Mouse (Mus musculus) stomach, postnatal 0 days (tissue): ENCODE results near the gene Rhog. TPM values are rescaled to one million over a fixed set of nuclear protein-coding genes. Genes with fewer than 3 reads are reported as not detected.

Source experiments
- ATAC-seq: fragments of 200-750 bp; cut with Nextera tagmentation; 2 replicates; pipeline ENCODE4 v1.8.0; 2017; ENCODE audit not compliant: low FRiP score, low TSS enrichment
- DNase-seq: peaks from one replicate; pipeline ENCODE4 v3.0.0-alpha.2; 2016; ENCODE audit warnings: low spot score
- H3K27ac ChIP-seq: fragments of 300-500 bp; sonication (generic); replicated peaks from 2 replicates; pipeline ENCODE4 v1.5.1; 2014; ENCODE audit warnings: mild to moderate bottlenecking, control low read depth
- H3K27me3 ChIP-seq: fragments of 300-500 bp; sonication (generic); 2 replicates; pipeline ENCODE4 v1.6.1; 2014; ENCODE audit warnings: low read length; ENCODE audit not compliant: control insufficient read depth, insufficient read depth
- H3K36me3 ChIP-seq: fragments of 300-500 bp; sonication (generic); 2 replicates; pipeline ENCODE4 v1.6.1; 2014; ENCODE audit warnings: low read length, mixed read lengths; ENCODE audit not compliant: control insufficient read depth, insufficient read depth
- H3K4me1 ChIP-seq: fragments of 300-500 bp; sonication (generic); replicated peaks from 2 replicates; pipeline ENCODE4 v1.6.1; 2014; ENCODE audit warnings: antibody characterized with exemption; ENCODE audit not compliant: control insufficient read depth, insufficient read depth
- H3K4me2 ChIP-seq: fragments of 300-500 bp; sonication (generic); replicated peaks from 2 replicates; pipeline ENCODE4 v1.6.1; 2014; ENCODE audit warnings: low read depth, mild to moderate bottlenecking, control low read depth, moderate library complexity
- H3K4me3 ChIP-seq: fragments of 300-500 bp; sonication (generic); 2 replicates; pipeline ENCODE4 v1.5.1; 2014; ENCODE audit warnings: low read depth, low read length, control low read depth
- H3K9ac ChIP-seq: fragments of 300-500 bp; sonication (generic); 2 replicates; pipeline ENCODE4 v1.6.1; 2014; ENCODE audit warnings: mild to moderate bottlenecking, low read length, control low read depth, mixed read lengths
- H3K9me3 ChIP-seq: fragments of 300-500 bp; sonication (generic); 2 replicates; pipeline ENCODE4 v1.6.1; 2016; ENCODE audit warnings: low read length; ENCODE audit not compliant: control insufficient read depth
- CTCF ChIP-seq: IDR thresholded peaks from 2 replicates; pipeline ENCODE4 v1.5.1; 2016; ENCODE audit warnings: antibody characterized with exemption, low read depth, mild to moderate bottlenecking, moderate library complexity
- EP300 ChIP-seq: optimal IDR thresholded peaks from 2 replicates; pipeline ENCODE3; 2016; ENCODE audit warnings: antibody characterized with exemption
- WGBS: fragments of 180-500 bp; shearing (Covaris S2); extraction: QIAGEN DNeasy Blood & Tissue Kit; methylation state at CpG from one replicate; pipeline ENCODE4 v1.1.7; 2014; 5-methylcytosine and 5-hydroxymethylcytosine counted together
- polyA plus RNA-seq: library from polyadenylated mRNA; unstranded; fragments of >200 nt; fragmentation: Nextera tagmentation; extraction: Ambion mirVana; gene quantifications from 2 replicates; pipeline ENCODE4 v1.2.1, GENCODE M21; 2015

The Rhog gene
- polyA plus RNA-seq, 1 experiment from 2014 or later = 53.1 TPM

GRCm38 (mm10) chr7:102244782-102245535 is 10.9 kb downstream of the Rhog start:
- Histone ChIP-seq H3K9me3 (no peaks in the 10 kb centered on the region), H3K36me3 (peaks cover 5% of the 10 kb centered on the region; the same call in 1 of the 2 replicates), H3K4me1 (peaks cover 20% of the 10 kb centered on the region), H3K27me3 (no peaks in the 10 kb centered on the region), H3K4me3 (no peak overlapping the region), H3K27ac (peak overlapping the region; percentile 73), H3K9ac (peak overlapping the region; percentile 18), H3K4me2 (no peak overlapping the region)
- no peak for TF ChIP-seq CTCF
- no peak for TF ChIP-seq EP300
- ATAC-seq = no peak
- 67% methylated on average over 3 of the region's 3 CpGs for WGBS
- DNase-seq = no peak

- Histone ChIP-seq H3K9me3 (no peaks in the 10 kb centered on the region), H3K27me3 (no peaks in the 10 kb centered on the region), H3K4me3 (no peak overlapping the region), H3K4me1 (peaks cover 20% of the 10 kb centered on the region), H3K36me3 (peaks cover 6% of the 10 kb centered on the region; the same call in 1 of the 2 replicates), H3K4me2 (no peak overlapping the region), H3K9ac (no peak overlapping the region), H3K27ac (peak overlapping the region; percentile 73; the same call in 1 of the 2 replicates)
- DNase-seq = no peak
- WGBS = 75% methylated on average over 2 of the region's 2 CpGs
- TF ChIP-seq CTCF = no peak
- no peak for TF ChIP-seq EP300
- ATAC-seq = no peak
These were observed 12.0 kb downstream of the Rhog start for GRCm38 (mm10) chr7:102243870-102244269.

GRCm38 (mm10) chr7:102242917-102243316 is 12.9 kb downstream of the Rhog start:
- Histone ChIP-seq H3K9ac (no peak overlapping the region), H3K4me1 (peaks cover 18% of the 10 kb centered on the region), H3K27me3 (no peaks in the 10 kb centered on the region), H3K9me3 (no peaks in the 10 kb centered on the region), H3K4me3 (no peak overlapping the region), H3K4me2 (no peak overlapping the region), H3K27ac (no peak overlapping the region), H3K36me3 (peaks cover 8% of the 10 kb centered on the region; the same call in 1 of the 2 replicates)
- TF ChIP-seq EP300 = no peak
- TF ChIP-seq CTCF = no peak
- WGBS = 58% methylated on average over 3 of the region's 3 CpGs
- DNase-seq (no peak), ATAC-seq (no peak)

- 88% methylated on average over 5 of the region's 5 CpGs for WGBS
- ATAC-seq (no peak), DNase-seq (no peak)
- Histone ChIP-seq H3K4me1 (peaks cover 14% of the 10 kb centered on the region), H3K4me2 (no peak overlapping the region), H3K4me3 (no peak overlapping the region), H3K27ac (no peak overlapping the region), H3K36me3 (peaks cover 10% of the 10 kb centered on the region), H3K9ac (no peak overlapping the region), H3K27me3 (no peaks in the 10 kb centered on the region), H3K9me3 (no peaks in the 10 kb centered on the region)
- TF ChIP-seq CTCF = no peak
- TF ChIP-seq EP300 = no peak
These were observed 13.5 kb downstream of the Rhog start for GRCm38 (mm10) chr7:102242371-102242770.

- no peak overlapping the region for H3K4me2 ChIP-seq
- no peak overlapping the region for H3K9ac ChIP-seq
- no peak overlapping the region for H3K27ac ChIP-seq
- no peaks in the 10 kb centered on the region for H3K27me3 ChIP-seq
- DNase-seq (no peak), ATAC-seq (no peak)
- peaks cover 14% of the 10 kb centered on the region for H3K36me3 ChIP-seq
- no peaks in the 10 kb centered on the region for H3K9me3 ChIP-seq
- TF ChIP-seq CTCF (no peak), EP300 (no peak)
- 84% methylated on average over 16 of the region's 16 CpGs for WGBS
- H3K4me3 ChIP-seq = no peak overlapping the region
- H3K4me1 ChIP-seq = no peaks in the 10 kb centered on the region; the same call in none of the 2 replicates
These were observed 16.3 kb downstream of the Rhog start for GRCm38 (mm10) chr7:102239591-102239990.

- Histone ChIP-seq H3K9ac (no peak overlapping the region), H3K4me1 (no peaks in the 10 kb centered on the region), H3K36me3 (peaks cover 14% of the 10 kb centered on the region), H3K4me3 (no peak overlapping the region), H3K27ac (no peak overlapping the region), H3K4me2 (no peak overlapping the region), H3K9me3 (no peaks in the 10 kb centered on the region), H3K27me3 (no peaks in the 10 kb centered on the region)
- DNase-seq (no peak), ATAC-seq (no peak)
- WGBS = 66% methylated on average over 8 of the region's 8 CpGs
- no peak for TF ChIP-seq CTCF
- TF ChIP-seq EP300 = no peak
These were observed 17.1 kb downstream of the Rhog start for GRCm38 (mm10) chr7:102238686-102239286.
